Mouse (Mus musculus) embryonic facial prominence, embryonic 11.5 days (tissue): ENCODE measurements at regions not wholly inside any gene's neighbourhood (a gene's known extent, or its start where the extent isn't known, plus 50 kb on each side); places are given as distances from the start of the nearest gene placed in this dataset.

Experiments
- ATAC-seq: fragments of 200-750 bp; cut with Nextera tagmentation; replicated peaks from 2 replicates; pipeline ENCODE4 v1.8.0; 2017; ENCODE audit warnings: low read depth; ENCODE audit not compliant: insufficient number of reproducible peaks, low FRiP score, low TSS enrichment
- DNase-seq: peaks from one replicate; pipeline ENCODE4 v3.0.0-alpha.2; 2015; ENCODE audit warnings: low spot score
- H3K27ac ChIP-seq: fragments of 300-500 bp; sonication (generic); replicated peaks from 2 replicates; pipeline ENCODE4 v1.5.1; 2014; ENCODE audit warnings: mild to moderate bottlenecking, low read depth, low read length, control low read depth
- H3K27me3 ChIP-seq: fragments of 300-500 bp; sonication (generic); 2 replicates; pipeline ENCODE4 v1.6.1; 2014; ENCODE audit warnings: mild to moderate bottlenecking, low read length, moderate library complexity, mixed read lengths; ENCODE audit not compliant: control insufficient read depth, insufficient read depth
- H3K36me3 ChIP-seq: fragments of 300-500 bp; sonication (generic); replicated peaks from 2 replicates; pipeline ENCODE4 v1.6.1; 2014; ENCODE audit warnings: low read depth, mild to moderate bottlenecking, low read length, moderate library complexity, mixed read lengths; ENCODE audit not compliant: control insufficient read depth, insufficient read depth
- H3K4me1 ChIP-seq: fragments of 300-500 bp; sonication (generic); 2 replicates; pipeline ENCODE4 v1.6.1; 2014; ENCODE audit warnings: low read length, mixed read lengths; ENCODE audit not compliant: control insufficient read depth, insufficient read depth
- H3K4me2 ChIP-seq: fragments of 300-500 bp; sonication (generic); 2 replicates; pipeline ENCODE4 v1.6.1; 2014; ENCODE audit warnings: low read depth, mild to moderate bottlenecking, control low read depth, low read length, moderate library complexity
- H3K4me3 ChIP-seq: fragments of 300-500 bp; sonication (generic); 2 replicates; pipeline ENCODE4 v1.5.1; 2014; ENCODE audit warnings: low read depth, low read length, control low read depth
- H3K9ac ChIP-seq: fragments of 300-500 bp; sonication (generic); replicated peaks from 2 replicates; pipeline ENCODE4 v1.6.1; 2014; ENCODE audit warnings: mild to moderate bottlenecking, control low read depth, low read length
- H3K9me3 ChIP-seq: fragments of 300-500 bp; sonication (generic); replicated peaks from 2 replicates; pipeline ENCODE4 v1.6.1; 2016; ENCODE audit warnings: mild to moderate bottlenecking, low read length, inconsistent platforms, mixed read lengths; ENCODE audit not compliant: control insufficient read depth
- WGBS: fragments of 180-500 bp; shearing (Covaris S2); extraction: QIAGEN DNeasy Blood & Tissue Kit; methylation state at CpG from one replicate; pipeline ENCODE4 v1.1.7; 2014; 5-methylcytosine and 5-hydroxymethylcytosine counted together

DNA sequence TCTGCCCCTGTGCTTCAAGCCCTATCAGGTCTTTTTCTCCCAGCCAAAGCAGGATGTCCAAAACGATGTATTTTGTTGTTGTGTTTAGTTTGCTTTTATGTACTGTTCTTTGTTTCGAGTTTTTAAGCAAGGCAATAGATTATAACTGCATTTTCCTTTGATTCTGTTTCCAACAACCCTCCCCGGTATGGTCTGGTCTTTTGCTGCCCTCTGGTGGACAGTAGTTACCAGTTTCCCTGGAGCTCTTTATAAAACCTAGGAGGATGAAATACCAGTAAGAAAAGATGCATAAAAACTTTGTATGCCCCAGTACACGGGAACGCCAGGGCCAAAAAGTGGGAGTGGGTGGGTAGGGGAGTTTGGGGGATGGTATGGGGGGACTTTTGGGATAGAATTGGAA lies 73.9 kb upstream of the Itm2a start:
- Histone ChIP-seq H3K9me3 (no peaks in the 10 kb centered on the region), H3K4me2 (no peak overlapping the region), H3K27me3 (no peaks in the 10 kb centered on the region), H3K27ac (no peak overlapping the region), H3K36me3 (no peaks in the 10 kb centered on the region), H3K4me3 (no peak overlapping the region), H3K4me1 (no peaks in the 10 kb centered on the region), H3K9ac (no peak overlapping the region)
- DNase-seq (peak; percentile 76), ATAC-seq (no peak)
- WGBS: 16% methylated on average over 5 of the region's 5 CpGs

GRCm38 (mm10) chrX:107469242-107469641 lies 66.1 kb upstream of the Itm2a start:
- Histone ChIP-seq H3K4me3 (no peak overlapping the region), H3K27me3 (no peaks in the 10 kb centered on the region), H3K4me1 (no peaks in the 10 kb centered on the region), H3K36me3 (no peaks in the 10 kb centered on the region), H3K9me3 (no peaks in the 10 kb centered on the region), H3K9ac (no peak overlapping the region), H3K4me2 (no peak overlapping the region), H3K27ac (no peak overlapping the region)
- DNase-seq (no peak), ATAC-seq (no peak)
- WGBS: 82% methylated on average over 3 of the region's 3 CpGs
